In the genomic region with DNA sequence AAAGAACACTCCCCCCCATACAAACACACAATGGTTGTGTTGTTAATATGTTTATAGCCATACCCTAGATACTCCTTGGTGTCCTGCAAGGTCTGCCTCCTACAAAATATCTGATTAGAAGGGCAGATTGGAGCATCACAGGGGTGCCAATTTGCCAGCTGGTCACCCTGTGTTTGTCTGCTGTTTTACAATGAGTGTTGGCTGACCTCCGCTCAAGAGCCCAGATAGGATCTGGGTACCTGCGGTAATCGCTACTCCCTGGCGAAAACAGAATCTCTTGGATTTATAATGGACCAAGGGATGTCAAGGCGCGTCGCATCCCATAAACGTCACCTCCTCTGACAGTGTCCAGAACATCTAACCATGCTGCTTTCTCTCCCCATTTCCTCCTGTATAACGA, we compare ENCODE assay signal across 27 mouse cellular contexts.
DNase-seq lines count a peak whose midpoint lies in the region; ATAC-seq and TF ChIP-seq lines count a peak whose summit lies in the region.
"Had no signal": no experiment of that assay in that cellular context is flagged by ENCODE, and none has a peak within 500 bp of the region (broad histone marks: within the 10 kb centered on the region; RNA-seq: fewer than 3 reads in every experiment).

No protein-coding gene starts in this region.

- H3K27me3 ChIP-seq in hindbrain, postnatal 0 days (ENCODE audit: insufficient read depth, low read length): no peaks in the 10 kb centered on the region
- no peaks in the 10 kb centered on the region for H3K27me3 ChIP-seq in hindbrain, embryonic 13.5 days
- no peaks in the 10 kb centered on the region for H3K27me3 ChIP-seq in thymus, adult 2 months (ENCODE audit: control insufficient read depth, insufficient read depth, low read length)
- H3K27me3 ChIP-seq: CH12.LX; heart, embryonic 15.5 days; liver, embryonic 15.5 days; lung, embryonic 15.5 days; megakaryocyte, embryonic 14.5 days; midbrain, embryonic 13.5 days; neural tube, embryonic 12.5 days had no signal

- DNase-seq in hindbrain, postnatal 0 days (ENCODE audit: low spot score): peak; percentile 69
- peak; percentile 7 for DNase-seq in brain, embryonic 14.5 days (ENCODE audit: low read depth)
- DNase-seq in cerebellum, adult 18-20 months: peak; percentile 89 to 90
- DNase-seq in cerebellum, postnatal 14 days: peak; percentile 85 to 94
- no peak for DNase-seq in right cerebral cortex, adult 18-20 months
- no peak for DNase-seq in thymus, adult 2 months
- DNase-seq: adrenal gland, postnatal 25 days; B cell, adult 2 months; heart, postnatal 36 days; kidney, adult 18-20 months; liver; lung, postnatal 36 days; thymus, adult 18-20 months; thymus, postnatal 4 days had no signal

- no peak overlapping the region for H3K27ac ChIP-seq in hindbrain, postnatal 0 days
- H3K27ac ChIP-seq in hindbrain, embryonic 13.5 days: no peak overlapping the region
- no peak overlapping the region for H3K27ac ChIP-seq in thymus, adult 2 months (ENCODE audit: control insufficient read depth, insufficient read depth, low read length)
- H3K27ac ChIP-seq: forebrain, embryonic 10.5 days; heart, embryonic 15.5 days; left cerebral cortex, adult 2 months; limb, embryonic 10.5 days; liver, embryonic 15.5 days; lung, embryonic 15.5 days; midbrain, embryonic 13.5 days; neural tube, embryonic 12.5 days had no signal

- H3K36me3 ChIP-seq in hindbrain, postnatal 0 days (ENCODE audit: insufficient read depth, low read length): no peaks in the 10 kb centered on the region
- no peaks in the 10 kb centered on the region for H3K36me3 ChIP-seq in hindbrain, embryonic 13.5 days
- no peaks in the 10 kb centered on the region for H3K36me3 ChIP-seq in thymus, adult 2 months (ENCODE audit: control insufficient read depth, insufficient read depth, low read length)
- H3K36me3 ChIP-seq: forebrain, embryonic 10.5 days; G1E; heart, embryonic 15.5 days; limb, embryonic 10.5 days; liver, embryonic 15.5 days; lung, embryonic 15.5 days; midbrain, embryonic 13.5 days; neural tube, embryonic 12.5 days had no signal

- 71% methylated on average over 9 of the region's 9 CpGs for WGBS in hindbrain, postnatal 0 days
- 84% methylated on average over 9 of the region's 9 CpGs for WGBS in hindbrain, embryonic 13.5 days
- WGBS in thymus, adult 2 months: 95% methylated on average over 9 of the region's 9 CpGs

- no peak overlapping the region for H3K4me2 ChIP-seq in hindbrain, postnatal 0 days (ENCODE audit: low read depth, low read length)
- no peak overlapping the region for H3K4me2 ChIP-seq in hindbrain, embryonic 13.5 days
- H3K4me2 ChIP-seq: heart, embryonic 15.5 days; liver, embryonic 15.5 days; lung, embryonic 15.5 days; midbrain, embryonic 13.5 days; neural tube, embryonic 12.5 days had no signal

- H3K4me1 ChIP-seq in hindbrain, postnatal 0 days (ENCODE audit: insufficient read depth, low read length): no peaks in the 10 kb centered on the region
- no peaks in the 10 kb centered on the region for H3K4me1 ChIP-seq in hindbrain, embryonic 13.5 days (replicated peaks)
- H3K4me1 ChIP-seq in thymus, adult 2 months (replicated peaks; ENCODE audit: control insufficient read depth, insufficient read depth, low read length): no peaks in the 10 kb centered on the region
- H3K4me1 ChIP-seq: forebrain, embryonic 10.5 days; heart, embryonic 15.5 days; limb, embryonic 10.5 days; liver, embryonic 15.5 days; lung, embryonic 15.5 days; megakaryocyte, embryonic 14.5 days; midbrain, embryonic 13.5 days; neural tube, embryonic 12.5 days had no signal

- no peaks in the 10 kb centered on the region for H3K9me3 ChIP-seq in hindbrain, postnatal 0 days (ENCODE audit: low read length)
- H3K9me3 ChIP-seq in hindbrain, embryonic 13.5 days: no peaks in the 10 kb centered on the region
- H3K9me3 ChIP-seq: forebrain, embryonic 10.5 days; G1E; heart, embryonic 15.5 days; limb, embryonic 10.5 days; liver, embryonic 15.5 days; lung, embryonic 15.5 days; midbrain, embryonic 13.5 days; neural tube, embryonic 12.5 days had no signal

- H3K9ac ChIP-seq in hindbrain, postnatal 0 days (replicated peaks; ENCODE audit: low read length): no peak overlapping the region
- no peak overlapping the region for H3K9ac ChIP-seq in hindbrain, embryonic 13.5 days
- H3K9ac ChIP-seq: heart, embryonic 15.5 days; liver, embryonic 15.5 days; lung, embryonic 15.5 days; midbrain, embryonic 13.5 days; neural tube, embryonic 12.5 days had no signal

- peak; percentile 82; the same call in 1 of the 2 replicates for ATAC-seq in hindbrain, postnatal 0 days
- no peak for ATAC-seq in hindbrain, embryonic 13.5 days (ENCODE audit: low FRiP score)
- ATAC-seq: inflammation-experienced regulatory T-cells, adult 6 months; midbrain, embryonic 13.5 days had no signal

- no peak for TF ChIP-seq CTCF in hindbrain, postnatal 0 days (IDR thresholded peaks at IDR 0.05; ENCODE audit: low read depth)
- TF ChIP-seq CTCF in brain, embryonic 14.5 days (IDR thresholded peaks at IDR 0.05; ENCODE audit: borderline replicate concordance, extremely low read depth, insufficient read depth, insufficient read length): no peak
- TF ChIP-seq CTCF in thymus, adult 2 months (IDR thresholded peaks at IDR 0.05; ENCODE audit: borderline replicate concordance, control insufficient read depth, extremely low read depth, insufficient read depth, low read length, poor library complexity): no peak

- no peak for TF ChIP-seq POLR2A in brain, embryonic 14.5 days (IDR thresholded peaks at IDR 0.05; ENCODE audit: borderline replicate concordance, extremely low read depth, insufficient read depth, insufficient read length, poor library complexity, severe bottlenecking)
- no peak for TF ChIP-seq POLR2A in thymus, adult 2 months (IDR thresholded peaks at IDR 0.05; ENCODE audit: control insufficient read depth, extremely low read depth, insufficient read depth, low read length, poor library complexity)

- H3K4me3 ChIP-seq in hindbrain, postnatal 0 days (ENCODE audit: low read length): no peak overlapping the region
- no peak overlapping the region for H3K4me3 ChIP-seq in hindbrain, embryonic 13.5 days
- no peak overlapping the region for H3K4me3 ChIP-seq in thymus, adult 2 months (ENCODE audit: control insufficient read depth, insufficient read depth, low read length)
- H3K4me3 ChIP-seq: forebrain, embryonic 10.5 days; heart, embryonic 15.5 days; left cerebral cortex, adult 2 months; limb, embryonic 10.5 days; liver, embryonic 15.5 days; lung, embryonic 15.5 days; megakaryocyte, embryonic 14.5 days; midbrain, embryonic 13.5 days; neural tube, embryonic 12.5 days had no signal

Comparison
In these comparisons a context has a peak if more than half of its experiments do, and no peak if none do; other contexts are left out.
1. DNase-seq: peak in hindbrain, postnatal 0 days (single experiment), brain, embryonic 14.5 days (single experiment), cerebellum, adult 18-20 months (2 of 2) and cerebellum, postnatal 14 days (2 of 2); none in right cerebral cortex, adult 18-20 months (single experiment) and thymus, adult 2 months (single experiment).